Mouse (Mus musculus) brain, embryonic 18.5 days (tissue): ENCODE data around the gene Zfp512b.

ENCODE experiments used
- DNase-seq: peaks from one replicate; pipeline ENCODE4 v3.0.0-alpha.2; 2012; ENCODE audit warnings: low read depth, low spot score

The Zfp512b gene

GRCm38 (mm10) chr2:181592231-181593041 lies at the start of gene Zfp512b:
TSS of gene Zfp512b (minus strand) at chr2:181592803.
- DNase-seq, result no peak

GRCm38 (mm10) chr2:181635865-181636264 lies 43.3 kb upstream of the Zfp512b start:
- no peak for DNase-seq

- DNase-seq, result no peak
These were observed 40.0 kb upstream of the Zfp512b start for GRCm38 (mm10) chr2:181632624-181633023.

GRCm38 (mm10) chr2:181628471-181628870 lies 35.9 kb upstream of the Zfp512b start:
- DNase-seq, result no peak

GRCm38 (mm10) chr2:181623401-181623800 lies 30.8 kb upstream of the Zfp512b start:
- no peak for DNase-seq

GRCm38 (mm10) chr2:181618761-181619495 lies 26.3 kb upstream of the Zfp512b start:
- DNase-seq, result no peak

GRCm38 (mm10) chr2:181602367-181602766 lies 9.8 kb upstream of the Zfp512b start:
- DNase-seq, result no peak

- no peak for DNase-seq
These were observed 9.1 kb upstream of the Zfp512b start for GRCm38 (mm10) chr2:181601751-181602145.

GRCm38 (mm10) chr2:181600828-181601750 lies 8.5 kb upstream of the Zfp512b start:
- peak; percentile 91 for DNase-seq

GRCm38 (mm10) chr2:181600226-181600758 lies 7.7 kb upstream of the Zfp512b start:
- no peak for DNase-seq

- no peak for DNase-seq
These were observed 6.1 kb upstream of the Zfp512b start, which contains the start of gene Samd10 for GRCm38 (mm10) chr2:181598454-181599351. TSS of gene Samd10 (minus strand) at chr2:181599212.

GRCm38 (mm10) chr2:181597378-181598061 lies 4.9 kb upstream of the Zfp512b start:
- no peak for DNase-seq

- no peak for DNase-seq
These were observed 3.8 kb upstream of the Zfp512b start for GRCm38 (mm10) chr2:181596221-181596960.

- DNase-seq, result no peak
These were observed 2.5 kb upstream of the Zfp512b start for GRCm38 (mm10) chr2:181594946-181595696.

GRCm38 (mm10) chr2:181593937-181594336 lies 1.3 kb upstream of the Zfp512b start:
- no peak for DNase-seq

- no peak for DNase-seq
These were observed 429 bp upstream of the Zfp512b start for GRCm38 (mm10) chr2:181593042-181593421.

- no peak for DNase-seq
These were observed 996 bp downstream of the Zfp512b start, which contains the start of gene Prpf6 for GRCm38 (mm10) chr2:181591528-181592085. TSS of gene Prpf6 (plus strand) at chr2:181591868.

- DNase-seq, result no peak
These were observed 2.1 kb downstream of the Zfp512b start for GRCm38 (mm10) chr2:181590471-181590870.
